Mouse (Mus musculus) Patski (cell line): ENCODE measurements at regions not wholly inside any gene's neighbourhood (a gene's known extent, or its start where the extent isn't known, plus 50 kb on each side); places are given as distances from the start of the nearest gene placed in this dataset.
"Not testable (repeated sequence)": the region's sequence is repeated elsewhere in the genome, so short reads cannot be mapped to it uniquely, and the experiment has no call there.

ENCODE experiments used
- ATAC-seq: fragments of 100-300 bp; one replicate; pipeline ENCODE4 v1.8.0; 2021
- CTCF ChIA-PET: fragments of 350-600 bp; sonication (Branson Sonifier 250); formaldehyde crosslinking; loops from one replicate; lab custom pipeline; 2022; ENCODE audit warnings: inconsistent platforms; lab: Charles Lee
- POLR2A ChIA-PET: fragments of 350-600 bp; sonication (Branson Sonifier 250); formaldehyde crosslinking; loops from one replicate; lab custom pipeline; 2022; ENCODE audit warnings: antibody characterized with exemption, inconsistent platforms; lab: Charles Lee
- DNase-seq: peaks from one replicate; pipeline ENCODE4 v3.0.0-alpha.2; 2011; ENCODE audit warnings: low read depth, low spot score
- H3K27me3 ChIP-seq: fragments of 371-371 bp; one replicate; pipeline ENCODE4 v1.5.1; 2021
- CTCF ChIP-seq: fragments of 100-300 bp; IDR thresholded peaks from one replicate; pipeline ENCODE4 v1.5.1; 2021
- in situ Hi-C: fragments of 300-500 bp; cut with MboI; formaldehyde crosslinking; loops from 3 replicates; pipeline ENCODE4 v1.11.1; 2018; ENCODE audit warnings: low pct_unique_long_range_greater_than_20kb, mixed read lengths

DNA sequence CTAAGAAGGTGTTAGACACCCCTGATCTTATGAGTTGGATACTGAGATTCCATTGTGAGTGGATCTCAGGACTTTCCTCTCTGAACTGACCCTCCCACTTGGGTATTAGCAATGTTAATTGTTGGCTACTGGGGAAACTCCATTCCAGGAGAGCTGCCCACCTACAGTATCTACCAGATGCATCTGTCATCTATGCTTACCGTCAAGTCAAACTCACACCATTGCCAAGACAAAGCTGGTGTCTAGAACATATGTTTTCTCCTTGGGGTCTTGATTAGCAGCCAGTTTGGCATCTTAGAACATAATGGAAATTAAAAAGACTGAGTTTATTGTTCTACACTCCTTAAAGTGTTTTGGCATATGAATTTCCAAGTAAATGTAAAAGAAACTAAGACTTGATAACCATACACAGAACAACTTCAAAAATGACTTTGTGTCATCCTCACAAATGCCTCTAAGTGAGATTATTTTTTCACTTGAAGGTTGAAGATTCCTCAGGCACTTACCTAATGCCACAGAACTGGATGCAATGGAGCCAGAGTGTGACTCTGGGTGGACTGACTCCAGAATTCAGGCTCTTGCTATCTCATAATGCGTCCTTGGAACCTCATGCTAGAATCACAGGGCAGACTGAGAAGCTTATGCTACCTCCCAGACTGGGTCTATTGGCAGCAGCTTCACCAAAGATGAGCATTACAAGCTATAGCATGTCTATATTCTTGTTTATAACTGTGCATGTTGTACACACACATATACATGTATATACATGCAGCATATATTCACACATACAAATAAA lies 107.5 kb upstream of the Rnf152 start:
- in situ Hi-C loops, result no loop called here
- POLR2A ChIA-PET, result no interaction called here
- ATAC-seq, result no peak

DNA sequence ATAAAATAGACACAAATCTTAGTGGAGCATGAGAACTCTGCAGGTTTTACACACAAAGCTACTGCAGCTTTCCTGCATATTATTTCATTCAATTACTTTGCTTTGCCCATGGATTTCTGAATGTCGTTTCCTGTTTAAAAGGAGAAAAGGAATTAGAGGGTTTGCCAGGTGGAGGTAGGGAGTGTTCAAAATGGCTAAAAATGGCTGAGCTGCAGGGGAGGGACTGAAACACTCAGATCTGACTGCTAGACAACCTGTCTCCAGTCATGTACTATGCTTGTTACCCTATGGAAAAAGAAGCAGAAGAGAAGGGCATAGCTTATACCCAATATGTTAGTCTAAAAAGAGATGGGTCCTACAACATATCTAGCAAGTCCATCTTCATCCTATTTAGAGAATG lies 106.2 kb upstream of the Rnf152 start:
- no peak for ATAC-seq
- no peaks in the 10 kb centered on the region for H3K27me3 ChIP-seq
- CTCF ChIA-PET, result no interaction called here
- no peak for TF ChIP-seq CTCF
- DNase-seq, result no peak
- POLR2A ChIA-PET, result no interaction called here
- in situ Hi-C loops, result no loop called here

More for the DNA sequence above, 107.5 kb upstream of the Rnf152 start:
- CTCF ChIA-PET, result no interaction called here
- TF ChIP-seq CTCF, result no peak
- no peaks in the 10 kb centered on the region for H3K27me3 ChIP-seq
- no peak for DNase-seq

DNA sequence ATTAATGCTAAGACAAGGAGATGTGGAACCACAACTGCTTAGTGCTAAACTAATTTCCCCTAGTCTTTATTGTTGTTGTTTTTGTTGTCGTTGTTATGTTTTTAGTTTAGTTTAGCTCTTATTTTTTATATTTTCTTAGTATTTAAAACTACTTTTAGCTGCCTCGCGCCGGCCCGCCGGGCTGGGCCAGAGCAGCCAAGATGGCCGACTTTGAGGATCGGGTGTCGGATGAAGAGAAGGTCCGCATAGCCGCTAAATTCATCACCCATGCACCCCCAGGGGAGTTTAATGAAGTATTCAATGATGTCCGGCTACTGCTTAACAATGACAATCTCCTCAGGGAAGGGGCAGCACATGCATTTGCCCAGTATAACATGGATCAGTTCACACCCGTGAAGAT lies 99.3 kb upstream of the Rnf152 start:
- CTCF ChIA-PET, POLR2A ChIA-PET, DNase-seq, ATAC-seq, H3K27me3 ChIP-seq, in situ Hi-C loops: not testable (repeated sequence)

DNA sequence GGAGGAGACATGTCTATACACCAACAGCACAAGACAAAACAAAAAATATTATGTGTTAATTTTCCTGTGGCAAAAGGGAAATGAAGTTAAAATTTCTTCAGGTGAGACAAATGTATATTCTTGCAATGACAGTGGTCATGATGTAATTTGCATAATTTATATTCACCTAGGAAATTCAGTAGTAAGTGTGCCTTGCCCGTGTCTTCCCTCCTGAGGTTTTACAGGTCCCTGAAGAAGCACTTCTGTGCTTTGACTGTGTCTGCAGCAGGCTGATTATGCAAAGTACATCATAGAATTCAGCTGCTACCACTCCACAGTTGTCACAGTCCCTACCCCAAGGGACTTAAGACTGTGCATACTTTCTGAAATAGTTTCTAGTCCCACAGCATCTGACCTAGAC lies 98.2 kb upstream of the Rnf152 start:
- no peaks in the 10 kb centered on the region for H3K27me3 ChIP-seq
- no peak for TF ChIP-seq CTCF
- in situ Hi-C loops, result no loop called here
- ATAC-seq (no peak), DNase-seq (no peak)
- ChIA-PET CTCF (no interaction called here), POLR2A (no interaction called here)

DNA sequence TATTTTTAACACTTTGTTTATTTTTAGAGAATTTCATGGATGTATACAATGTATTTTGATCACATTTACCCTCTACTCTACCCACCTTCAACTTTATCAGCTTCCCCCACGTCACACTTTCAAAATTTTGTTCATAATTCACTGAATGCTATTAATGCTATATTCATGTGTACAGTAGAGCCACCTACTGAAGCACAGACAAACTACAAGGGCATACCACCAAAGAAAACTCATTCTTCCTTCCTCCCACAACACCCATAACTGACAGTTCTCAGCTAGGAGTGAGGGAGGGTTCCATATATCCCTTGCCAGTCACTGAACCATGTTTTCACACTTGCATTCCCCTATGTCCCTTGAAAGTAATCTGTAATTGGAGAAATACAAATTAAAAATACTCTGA lies 89.7 kb upstream of the Rnf152 start:
- no peaks in the 10 kb centered on the region for H3K27me3 ChIP-seq

DNA sequence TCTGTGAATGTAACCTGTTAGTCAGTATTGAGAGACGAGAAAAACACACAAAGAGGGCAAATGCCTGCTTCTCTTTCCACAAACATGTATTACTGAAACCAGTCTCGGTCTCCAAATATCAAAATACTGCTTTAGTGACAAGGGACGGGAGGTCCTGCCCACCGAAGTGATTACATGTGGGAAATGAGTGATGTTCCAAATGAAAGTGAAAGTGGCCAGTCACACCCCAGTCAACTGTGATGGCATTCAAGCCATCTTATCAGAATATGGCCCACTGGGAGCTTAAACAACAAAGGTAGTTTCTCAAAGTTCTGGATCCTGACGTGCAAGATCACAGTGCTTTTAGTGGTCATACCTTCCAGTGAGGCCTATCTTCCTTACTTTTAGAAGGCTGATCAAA lies 87.0 kb upstream of the Rnf152 start:
- in situ Hi-C loops, result no loop called here

More for the DNA sequence above, 89.7 kb upstream of the Rnf152 start:
- POLR2A ChIA-PET, result no interaction called here
- in situ Hi-C loops, result no loop called here
- TF ChIP-seq CTCF, result no peak
- ATAC-seq (no peak), DNase-seq (no peak)
- CTCF ChIA-PET, result interaction anchor here (1.3 kb wide), 1 partner anchor 13 kb away, joined by 3 read pairs; no protein-coding TSS in a partner anchor

DNA sequence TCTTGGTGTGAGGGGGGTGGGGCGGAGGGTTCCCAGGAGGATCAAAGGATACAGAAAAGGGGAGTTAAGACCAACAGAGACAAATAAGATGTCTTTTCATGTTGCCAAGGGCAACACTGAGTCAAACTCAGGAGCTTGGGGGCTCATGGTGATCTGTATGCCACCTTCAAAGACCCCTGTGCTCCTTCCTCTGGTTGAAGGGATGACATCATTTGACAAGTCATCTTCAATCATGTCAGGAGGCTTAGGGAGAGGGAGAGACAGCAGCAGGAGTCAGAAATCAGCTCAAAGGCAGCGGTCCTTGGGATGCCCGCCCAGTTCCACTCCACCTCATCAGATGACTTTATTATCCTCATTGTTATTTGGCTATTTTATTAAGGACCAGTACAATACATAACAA lies 83.8 kb upstream of the Rnf152 start:
- POLR2A ChIA-PET, result no interaction called here
- DNase-seq (no peak), ATAC-seq (no peak)
- CTCF ChIA-PET, result interaction anchor here (0.7 kb wide), 1 partner anchor 167 kb away, joined by 3 read pairs; no protein-coding TSS in a partner anchor
- in situ Hi-C loops, result no loop called here
- no peaks in the 10 kb centered on the region for H3K27me3 ChIP-seq
- TF ChIP-seq CTCF, result no peak

More for the DNA sequence above, 87.0 kb upstream of the Rnf152 start:
- ChIA-PET CTCF (no interaction called here), POLR2A (no interaction called here)
- no peak for DNase-seq
- no peaks in the 10 kb centered on the region for H3K27me3 ChIP-seq
- no peak for ATAC-seq
- no peak for TF ChIP-seq CTCF

DNA sequence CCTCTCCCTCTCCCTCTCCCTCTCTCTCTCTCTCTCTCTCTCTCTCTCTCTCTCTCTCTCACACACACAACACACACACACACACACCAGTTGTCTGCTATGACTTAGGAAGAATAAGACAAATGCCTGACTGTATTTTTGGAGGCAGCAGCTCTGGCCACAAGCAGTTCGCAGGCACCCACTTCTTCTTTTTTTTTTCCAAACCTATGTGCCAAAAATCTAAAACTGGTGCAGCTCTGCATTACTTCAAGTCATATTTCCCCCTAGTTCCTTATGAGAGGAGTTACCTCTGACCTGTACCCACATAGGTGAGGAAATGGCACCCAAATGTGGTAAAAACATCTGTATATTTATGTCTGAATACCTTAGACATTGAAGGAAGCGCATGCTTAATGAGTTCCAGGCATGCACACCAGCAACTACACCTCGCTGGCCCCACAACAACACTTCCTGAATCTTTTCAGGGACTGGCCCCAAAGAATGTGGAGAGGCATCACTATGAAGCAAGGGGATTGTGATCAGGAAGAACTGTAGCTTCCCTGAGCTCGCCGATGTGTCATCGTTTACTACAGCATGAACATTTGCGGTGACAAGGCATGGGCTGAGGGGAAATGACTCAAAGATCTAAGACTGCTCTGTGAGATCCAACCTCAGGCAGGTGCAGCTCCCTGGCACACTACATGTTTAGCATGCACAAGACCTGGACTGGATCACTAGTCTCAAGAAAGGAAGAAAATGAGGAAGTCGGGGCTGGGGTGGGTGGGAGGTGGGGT lies 78.3 kb upstream of the Rnf152 start:
- no peak for DNase-seq
- TF ChIP-seq CTCF, result no peak
- in situ Hi-C loops, result loop anchor here (5.0 kb wide), 1 partner anchor 258 kb away; no protein-coding TSS in a partner anchor
- peak; percentile 78 for ATAC-seq
- CTCF ChIA-PET, result interaction anchor here (0.7 to 1.0 kb wide), 2 partner anchors 10 to 496 kb away, joined by 3 to 5 read pairs; no protein-coding TSS in a partner anchor
- POLR2A ChIA-PET, result interaction anchor here (0.7 kb wide), 1 partner anchor 1305 kb away, joined by 4 read pairs; no protein-coding TSS in a partner anchor
- H3K27me3 ChIP-seq, result no peaks in the 10 kb centered on the region

DNA sequence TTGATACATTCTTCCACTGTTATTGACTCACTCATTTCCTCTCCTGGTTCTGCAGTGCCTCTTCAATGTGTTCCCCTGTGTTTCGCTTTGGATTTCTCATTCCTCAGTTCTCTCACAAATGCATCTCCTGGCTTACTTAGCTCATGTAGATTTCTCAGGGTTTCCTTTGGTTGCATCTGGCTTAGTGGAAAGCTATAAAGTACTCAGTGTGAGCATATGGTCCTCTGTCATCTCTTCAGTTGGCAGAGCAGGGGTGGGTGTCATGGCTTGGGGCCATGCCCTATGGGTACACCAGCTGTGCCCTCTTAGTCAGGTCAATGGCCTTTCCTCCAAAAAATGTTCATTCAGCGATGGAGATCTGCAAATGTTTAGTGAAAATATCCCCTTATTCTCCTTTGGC lies 77.4 kb upstream of the Rnf152 start:
- ChIA-PET CTCF (interaction anchor here (1.1 kb wide), 1 partner anchor 11 kb away, joined by 3 read pairs; no protein-coding TSS in a partner anchor), POLR2A (no interaction called here)
- ATAC-seq (no peak), DNase-seq (no peak)
- in situ Hi-C loops, result loop anchor here (5.0 kb wide), 1 partner anchor 257 kb away; no protein-coding TSS in a partner anchor
- no peaks in the 10 kb centered on the region for H3K27me3 ChIP-seq
- TF ChIP-seq CTCF, result no peak

DNA sequence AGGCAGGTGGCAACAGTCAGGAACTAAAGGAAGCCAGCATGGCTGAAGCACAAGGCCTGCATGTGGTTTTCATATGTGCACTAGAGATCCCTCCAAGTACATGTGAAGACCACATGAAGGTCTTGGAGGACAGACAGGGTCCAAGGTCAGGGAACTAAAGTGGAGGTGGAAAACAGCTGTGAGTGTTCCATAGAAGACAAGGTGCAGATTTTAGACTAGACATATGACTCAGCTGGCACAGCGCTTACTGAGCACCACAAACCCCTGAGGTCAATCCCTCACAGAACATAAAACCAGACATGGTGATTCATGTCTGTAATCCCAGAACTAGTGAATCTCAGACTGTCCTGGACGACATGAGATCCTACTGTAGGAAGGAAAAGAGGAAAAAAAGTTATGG lies 75.3 kb upstream of the Rnf152 start:
- no peak for TF ChIP-seq CTCF
- H3K27me3 ChIP-seq, result no peaks in the 10 kb centered on the region
- peak; percentile 70 for ATAC-seq
- in situ Hi-C loops, result loop anchor here (5.0 kb wide), 1 partner anchor 255 kb away; no protein-coding TSS in a partner anchor
- CTCF ChIA-PET, result interaction anchor here (1.3 kb wide), 1 partner anchor 72 kb away, joined by 3 read pairs; no protein-coding TSS in a partner anchor
- POLR2A ChIA-PET, result no interaction called here
- peak; percentile 86 for DNase-seq

DNA sequence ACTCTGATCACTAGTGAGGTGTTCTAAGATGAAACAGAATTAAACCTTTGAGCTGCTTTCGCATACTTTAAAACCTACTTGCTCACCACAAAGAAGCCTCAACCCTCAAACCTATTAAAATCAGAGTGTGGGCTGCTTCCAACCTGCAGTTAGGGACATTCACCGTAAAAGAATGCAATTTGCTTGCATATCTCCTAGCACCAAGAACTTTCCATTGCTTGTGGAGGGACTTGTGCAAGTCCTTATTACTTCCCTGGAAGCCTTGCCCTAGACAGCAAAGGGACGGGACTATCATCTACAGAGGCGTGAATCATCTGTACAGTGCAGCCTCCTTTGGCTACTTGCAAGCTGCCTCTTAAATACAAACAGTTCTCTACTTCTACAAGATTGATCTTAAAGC lies 74.2 kb upstream of the Rnf152 start:
- no peak for TF ChIP-seq CTCF
- in situ Hi-C loops, result loop anchor here (5.0 kb wide), 1 partner anchor 253 kb away; no protein-coding TSS in a partner anchor

More for the DNA sequence above, 74.2 kb upstream of the Rnf152 start:
- H3K27me3 ChIP-seq, result no peaks in the 10 kb centered on the region
- ChIA-PET POLR2A (no interaction called here), CTCF (no interaction called here)
- peak; percentile 64 for DNase-seq
- ATAC-seq, result peak; percentile 86
